Comparison of ENCODE assay signal across 11 mouse cellular contexts in genomic region chr15:82378261-82379180, GRCm38 (mm10). TPM values are rescaled to one million over a fixed set of nuclear protein-coding genes. Genes with fewer than 3 reads are reported as not detected.
A peak's percentile ranks its signal among the peaks of the same experiment; 100 is the strongest.
DNase-seq lines count a peak whose midpoint lies in the region; ATAC-seq and TF ChIP-seq lines count a peak whose summit lies in the region.
"Had no signal": no experiment of that assay in that cellular context is flagged by ENCODE, and none has a peak within 500 bp of the region (broad histone marks: within the 10 kb centered on the region; RNA-seq: fewer than 3 reads in every experiment).

No protein-coding gene starts in this region.

- H3K4me3 ChIP-seq in embryonic facial prominence, embryonic 13.5 days, result no peak overlapping the region
- no peak overlapping the region for H3K4me3 ChIP-seq in embryonic facial prominence, embryonic 10.5 days
- H3K4me3 ChIP-seq in intestine, embryonic 15.5 days (replicated peaks), result 0 out of 2 replicates have a peak overlapping the region, but pooled peaks have one; percentile 1
- no peak overlapping the region for H3K4me3 ChIP-seq in lung, embryonic 14.5 days (ENCODE audit: low read depth, low read length)
- H3K4me3 ChIP-seq: hindbrain, embryonic 15.5 days had no signal

- peak overlapping the region; percentile 69; the same call in 1 of the 2 replicates for H3K4me2 ChIP-seq in embryonic facial prominence, embryonic 13.5 days
- H3K4me2 ChIP-seq in intestine, embryonic 15.5 days (replicated peaks), result peak overlapping the region; percentile 86
- peak overlapping the region; percentile 65 for H3K4me2 ChIP-seq in lung, embryonic 14.5 days

- ATAC-seq in embryonic facial prominence, embryonic 13.5 days (ENCODE audit: insufficient number of reproducible peaks, insufficient read depth, low FRiP score, low TSS enrichment, low read depth), result no peak
- ATAC-seq in intestine, embryonic 15.5 days, result no peak
- no peak for ATAC-seq in lung, embryonic 14.5 days (ENCODE audit: insufficient read depth)
- ATAC-seq: activated CD4-positive, CD25-positive, alpha-beta regulatory T cell, adult 4 months had no signal

- no peak for DNase-seq in embryonic facial prominence, embryonic 10.5 days (ENCODE audit: low spot score)
- DNase-seq in brain, adult 2 months (ENCODE audit: low read depth, low spot score), result peak; percentile 31
- peak; percentile 38 for DNase-seq in lung, embryonic 14.5 days
- DNase-seq in c-Kit-positive CD71-positive TER-119-positive erythroid progenitor cells, embryonic 14.5 days (ENCODE audit: low spot score), result no peak
- no peak for DNase-seq in adrenal gland, adult 8-10 months
- DNase-seq in right cerebral cortex, adult 18-20 months, result no peak

- H3K9ac ChIP-seq in embryonic facial prominence, embryonic 13.5 days, result no peak overlapping the region
- H3K9ac ChIP-seq in intestine, embryonic 15.5 days, result 0 out of 2 replicates have a peak overlapping the region, but pooled peaks have one; percentile 4
- H3K9ac ChIP-seq in lung, embryonic 14.5 days, result no peak overlapping the region
- H3K9ac ChIP-seq: hindbrain, embryonic 15.5 days had no signal

- peaks cover 34% of the 10 kb centered on the region for H3K4me1 ChIP-seq in embryonic facial prominence, embryonic 13.5 days
- peaks cover 47% of the 10 kb centered on the region for H3K4me1 ChIP-seq in embryonic facial prominence, embryonic 10.5 days
- peaks cover 18% of the 10 kb centered on the region for H3K4me1 ChIP-seq in intestine, embryonic 15.5 days (replicated peaks)
- peaks cover 3% of the 10 kb centered on the region; the same call in 1 of the 2 replicates for H3K4me1 ChIP-seq in lung, embryonic 14.5 days (ENCODE audit: insufficient read depth)

- H3K27me3 ChIP-seq in embryonic facial prominence, embryonic 13.5 days, result no peaks in the 10 kb centered on the region
- H3K27me3 ChIP-seq in embryonic facial prominence, embryonic 10.5 days (replicated peaks; ENCODE audit: low read depth, poor library complexity, severe bottlenecking), result peaks cover 8% of the 10 kb centered on the region; the same call in 1 of the 2 replicates
- no peaks in the 10 kb centered on the region for H3K27me3 ChIP-seq in intestine, embryonic 15.5 days (replicated peaks)
- no peaks in the 10 kb centered on the region for H3K27me3 ChIP-seq in lung, embryonic 14.5 days (ENCODE audit: insufficient read depth, low read length)
- H3K27me3 ChIP-seq: hindbrain, embryonic 15.5 days had no signal

- H3K27ac ChIP-seq in embryonic facial prominence, embryonic 13.5 days, result peak overlapping the region; percentile 44; the same call in 1 of the 2 replicates
- no peak overlapping the region for H3K27ac ChIP-seq in embryonic facial prominence, embryonic 10.5 days (replicated peaks)
- H3K27ac ChIP-seq in intestine, embryonic 15.5 days, result peak overlapping the region; percentile 69
- H3K27ac ChIP-seq in lung, embryonic 14.5 days (ENCODE audit: low read depth), result peak overlapping the region; percentile 3
- H3K27ac ChIP-seq: hindbrain, embryonic 15.5 days had no signal

- no peaks in the 10 kb centered on the region for H3K9me3 ChIP-seq in embryonic facial prominence, embryonic 13.5 days
- H3K9me3 ChIP-seq in embryonic facial prominence, embryonic 10.5 days, result no peaks in the 10 kb centered on the region
- no peaks in the 10 kb centered on the region for H3K9me3 ChIP-seq in intestine, embryonic 15.5 days
- no peaks in the 10 kb centered on the region for H3K9me3 ChIP-seq in lung, embryonic 14.5 days (ENCODE audit: low read depth, low read length)

- WGBS in embryonic facial prominence, embryonic 13.5 days, result 45% methylated on average over 15 of the region's 15 CpGs
- WGBS in embryonic facial prominence, embryonic 10.5 days, result 60% methylated on average over 15 of the region's 15 CpGs
- WGBS in intestine, embryonic 15.5 days, result 35% methylated on average over 15 of the region's 15 CpGs
- WGBS in lung, embryonic 14.5 days, result 26% methylated on average over 15 of the region's 15 CpGs

- TF ChIP-seq CTCF in lung, embryonic 14.5 days (IDR thresholded peaks at IDR 0.05; ENCODE audit: low read depth), result no peak

- peaks cover 10% of the 10 kb centered on the region; the same call in 1 of the 2 replicates for H3K36me3 ChIP-seq in embryonic facial prominence, embryonic 13.5 days
- no peaks in the 10 kb centered on the region for H3K36me3 ChIP-seq in embryonic facial prominence, embryonic 10.5 days (replicated peaks)
- 0 out of 2 replicates have a peak, but pooled peaks cover 3% of the 10 kb centered on the region for H3K36me3 ChIP-seq in intestine, embryonic 15.5 days
- no peaks in the 10 kb centered on the region; the same call in 1 of the 2 replicates for H3K36me3 ChIP-seq in lung, embryonic 14.5 days (ENCODE audit: insufficient read depth)
- H3K36me3 ChIP-seq: hindbrain, embryonic 15.5 days had no signal

RNA-seq across cellular contexts. Expression of gene Cyp2d22, which starts 1.5 kb away (rescaled TPM):
- 10.3 and 10.5 TPM in 2 replicates for polyA plus RNA-seq in embryonic facial prominence, embryonic 13.5 days (2015; fragmentation: Nextera tagmentation; extraction: Ambion mirVana)
- polyA plus RNA-seq in embryonic facial prominence, embryonic 10.5 days (2016; fragmentation: Nextera tagmentation; extraction: Ambion mirVana), result 2.1 and 3.0 TPM in 2 replicates
- polyA plus RNA-seq in intestine, embryonic 15.5 days (2015; fragmentation: Nextera tagmentation; extraction: Ambion mirVana), result 9.0 and 11.2 TPM in 2 replicates
- 4.1 and 5.5 TPM in 2 replicates for polyA plus RNA-seq in lung, embryonic 14.5 days (2014; fragmentation: Nextera tagmentation; extraction: Ambion mirVana)
- 10 to 100 TPM; 42.2 to 46.6 (median 45.6) TPM for total RNA-seq in adrenal gland, adult 8-10 months (2022)

RNA-seq across cellular contexts. Expression of gene Cyp2d11, which starts 15.3 kb away (rescaled TPM):
- not detected in 2 replicates for polyA plus RNA-seq in embryonic facial prominence, embryonic 13.5 days (2015; fragmentation: Nextera tagmentation; extraction: Ambion mirVana)
- not detected in 2 replicates for polyA plus RNA-seq in embryonic facial prominence, embryonic 10.5 days (2016; fragmentation: Nextera tagmentation; extraction: Ambion mirVana)
- polyA plus RNA-seq in intestine, embryonic 15.5 days (2015; fragmentation: Nextera tagmentation; extraction: Ambion mirVana), result not detected in 2 replicates
- not detected in 2 replicates for polyA plus RNA-seq in lung, embryonic 14.5 days (2014; fragmentation: Nextera tagmentation; extraction: Ambion mirVana)
- total RNA-seq in adrenal gland, adult 8-10 months (2022), result under 1 TPM in 2 of 4 experiments, not detected in 2; 0.22 to 0.42 TPM
- polyA plus RNA-seq: activated CD4-positive, CD25-positive, alpha-beta regulatory T cell, adult 4 months; embryonic facial prominence, embryonic 11.5 days; hindbrain, embryonic 15.5 days had no signal

RNA-seq across cellular contexts. Expression of gene Ndufa6, which starts 24.4 kb away (rescaled TPM):
- 319 and 324 TPM in 2 replicates for polyA plus RNA-seq in embryonic facial prominence, embryonic 13.5 days (2015; fragmentation: Nextera tagmentation; extraction: Ambion mirVana)
- 243 and 256 TPM in 2 replicates for polyA plus RNA-seq in embryonic facial prominence, embryonic 10.5 days (2016; fragmentation: Nextera tagmentation; extraction: Ambion mirVana)
- 502 and 513 TPM in 2 replicates for polyA plus RNA-seq in intestine, embryonic 15.5 days (2015; fragmentation: Nextera tagmentation; extraction: Ambion mirVana)
- 289 and 322 TPM in 2 replicates for polyA plus RNA-seq in lung, embryonic 14.5 days (2014; fragmentation: Nextera tagmentation; extraction: Ambion mirVana)
- 100 to 1,000 TPM; 293 to 470 (median 376) TPM for total RNA-seq in adrenal gland, adult 8-10 months (2022)

RNA-seq across cellular contexts. Expression of gene Cyp2d10, which starts 28.5 kb away (rescaled TPM):
- polyA plus RNA-seq in embryonic facial prominence, embryonic 13.5 days (2015; fragmentation: Nextera tagmentation; extraction: Ambion mirVana), result 1.7 TPM in 1 of 2 replicates, not detected in the other
- not detected in 2 replicates for polyA plus RNA-seq in embryonic facial prominence, embryonic 10.5 days (2016; fragmentation: Nextera tagmentation; extraction: Ambion mirVana)
- polyA plus RNA-seq in intestine, embryonic 15.5 days (2015; fragmentation: Nextera tagmentation; extraction: Ambion mirVana), result 0.83 and 1.0 TPM in 2 replicates
- polyA plus RNA-seq in lung, embryonic 14.5 days (2014; fragmentation: Nextera tagmentation; extraction: Ambion mirVana), result not detected in 2 replicates
- total RNA-seq in adrenal gland, adult 8-10 months (2022), result 1 to 10 TPM in 1 of 4 experiments, not detected in 3; 1.1 TPM
- polyA plus RNA-seq: activated CD4-positive, CD25-positive, alpha-beta regulatory T cell, adult 4 months; embryonic facial prominence, embryonic 11.5 days had no signal

RNA-seq across cellular contexts. Expression of gene Smdt1, which starts 39.8 kb away (rescaled TPM):
- 255 and 264 TPM in 2 replicates for polyA plus RNA-seq in embryonic facial prominence, embryonic 13.5 days (2015; fragmentation: Nextera tagmentation; extraction: Ambion mirVana)
- polyA plus RNA-seq in embryonic facial prominence, embryonic 10.5 days (2016; fragmentation: Nextera tagmentation; extraction: Ambion mirVana), result 212 and 215 TPM in 2 replicates
- 277 and 308 TPM in 2 replicates for polyA plus RNA-seq in intestine, embryonic 15.5 days (2015; fragmentation: Nextera tagmentation; extraction: Ambion mirVana)
- polyA plus RNA-seq in lung, embryonic 14.5 days (2014; fragmentation: Nextera tagmentation; extraction: Ambion mirVana), result 218 and 226 TPM in 2 replicates
- total RNA-seq in adrenal gland, adult 8-10 months (2022), result 100 to 1,000 TPM; 137 to 205 (median 157) TPM

Comparison
In these comparisons a context has a peak if more than half of its experiments do, and no peak if none do; other contexts are left out.
1. DNase-seq: peak in brain, adult 2 months (single experiment) and lung, embryonic 14.5 days (single experiment); none in embryonic facial prominence, embryonic 10.5 days (single experiment), c-Kit-positive CD71-positive TER-119-positive erythroid progenitor cells, embryonic 14.5 days (single experiment), adrenal gland, adult 8-10 months (single experiment) and right cerebral cortex, adult 18-20 months (single experiment).
2. Peak in every context shown above with its lines, with median percentiles within 50 percentile points of each other: H3K4me2 ChIP-seq.